Mouse (Mus musculus): ENCODE data around the gene Dnm3. TPM values are rescaled to one million over a fixed set of nuclear protein-coding genes. Genes with fewer than 3 reads are reported as not detected.

The Dnm3 gene
- polyA plus RNA-seq, 1 experiment from 2014 or later, result 47.8 TPM

GRCm38 (mm10) chr1:161990684-161991578 lies 486.9 kb downstream of the Dnm3 start:
- Histone ChIP-seq H3K4me2 (no peak overlapping the region), H3K27me3 (no peaks in the 10 kb centered on the region), H3K4me1 (replicated peaks) (peaks cover 5% of the 10 kb centered on the region), H3K9me3 (no peaks in the 10 kb centered on the region), H3K36me3 (no peaks in the 10 kb centered on the region), H3K4me3 (no peak overlapping the region), H3K27ac (no peak overlapping the region), H3K9ac (no peak overlapping the region)
- no peak for ATAC-seq (ENCODE audit: low FRiP score)
- 60% methylated on average over 10 of the region's 10 CpGs for WGBS

- Histone ChIP-seq H3K9ac (no peak overlapping the region), H3K4me2 (no peak overlapping the region), H3K9me3 (no peaks in the 10 kb centered on the region), H3K27ac (no peak overlapping the region), H3K27me3 (no peaks in the 10 kb centered on the region), H3K36me3 (no peaks in the 10 kb centered on the region), H3K4me3 (no peak overlapping the region), H3K4me1 (replicated peaks) (no peaks in the 10 kb centered on the region)
- WGBS, result 42% methylated on average over 4 of the region's 4 CpGs
- no peak for ATAC-seq (ENCODE audit: low FRiP score)
Measured at GRCm38 (mm10) chr1:161983979-161984566, 493.8 kb downstream of the Dnm3 start.

GRCm38 (mm10) chr1:161983451-161983850 lies 494.4 kb downstream of the Dnm3 start:
- Histone ChIP-seq H3K9me3 (no peaks in the 10 kb centered on the region), H3K4me1 (replicated peaks) (no peaks in the 10 kb centered on the region), H3K27me3 (no peaks in the 10 kb centered on the region), H3K36me3 (no peaks in the 10 kb centered on the region), H3K4me2 (no peak overlapping the region), H3K27ac (no peak overlapping the region), H3K4me3 (no peak overlapping the region), H3K9ac (no peak overlapping the region)
- WGBS, result 67% methylated on average over 6 of the region's 6 CpGs
- ATAC-seq (ENCODE audit: low FRiP score), result no peak

GRCm38 (mm10) chr1:161980626-161981298 lies 497.1 kb downstream of the Dnm3 start:
- peaks cover 6% of the 10 kb centered on the region; the same call in 1 of the 2 replicates for H3K4me1 ChIP-seq (replicated peaks)
- no peak for ATAC-seq (ENCODE audit: low FRiP score)
- no peak overlapping the region for H3K27ac ChIP-seq
- no peaks in the 10 kb centered on the region for H3K36me3 ChIP-seq
- 86% methylated on average over 9 of the region's 9 CpGs for WGBS
- H3K9me3 ChIP-seq, result no peaks in the 10 kb centered on the region
- no peaks in the 10 kb centered on the region for H3K27me3 ChIP-seq
- H3K9ac ChIP-seq, result no peak overlapping the region
- H3K4me3 ChIP-seq, result no peak overlapping the region
- H3K4me2 ChIP-seq, result no peak overlapping the region

- ATAC-seq (ENCODE audit: low FRiP score), result no peak
- Histone ChIP-seq H3K4me1 (replicated peaks) (peaks cover 6% of the 10 kb centered on the region; the same call in 1 of the 2 replicates), H3K9me3 (no peaks in the 10 kb centered on the region), H3K36me3 (no peaks in the 10 kb centered on the region), H3K27me3 (no peaks in the 10 kb centered on the region), H3K4me2 (no peak overlapping the region), H3K4me3 (no peak overlapping the region), H3K27ac (no peak overlapping the region), H3K9ac (no peak overlapping the region)
- 88% methylated on average over 2 of the region's 2 CpGs for WGBS
Measured at GRCm38 (mm10) chr1:161980046-161980445, 497.8 kb downstream of the Dnm3 start.

GRCm38 (mm10) chr1:161979536-161979935 lies 498.3 kb downstream of the Dnm3 start, which contains the start of gene 4930558K02Rik:
4930558K02Rik (minus strand) TSS chr1:161979636.
- Histone ChIP-seq H3K4me2 (no peak within 1 kb of the TSS), H3K4me1 (replicated peaks) (peaks cover 6% of the 10 kb centered on the region; the same call in 1 of the 2 replicates), H3K27ac (no peak within 1 kb of the TSS), H3K4me3 (no peak within 1 kb of the TSS), H3K9ac (no peak within 1 kb of the TSS), H3K9me3 (no peaks in the 10 kb centered on the region), H3K27me3 (no peaks in the 10 kb centered on the region), H3K36me3 (no peaks in the 10 kb centered on the region)
- no peak for ATAC-seq (ENCODE audit: low FRiP score)
- WGBS, result 75% methylated on average over 1 of the region's 1 CpGs

GRCm38 (mm10) chr1:161978173-161978700 lies 499.6 kb downstream of the Dnm3 start:
- no peak overlapping the region for H3K27ac ChIP-seq
- no peaks in the 10 kb centered on the region for H3K27me3 ChIP-seq
- no peak overlapping the region for H3K4me2 ChIP-seq
- H3K36me3 ChIP-seq, result no peaks in the 10 kb centered on the region
- H3K4me3 ChIP-seq, result no peak overlapping the region
- peaks cover 6% of the 10 kb centered on the region; the same call in 1 of the 2 replicates for H3K4me1 ChIP-seq (replicated peaks)
- WGBS, result 90% methylated on average over 5 of the region's 5 CpGs
- H3K9ac ChIP-seq, result no peak overlapping the region
- no peaks in the 10 kb centered on the region for H3K9me3 ChIP-seq
- ATAC-seq (ENCODE audit: low FRiP score), result no peak

GRCm38 (mm10) chr1:161977331-161977730 lies 500.5 kb downstream of the Dnm3 start:
- no peaks in the 10 kb centered on the region for H3K9me3 ChIP-seq
- H3K27ac ChIP-seq, result no peak overlapping the region
- no peaks in the 10 kb centered on the region for H3K36me3 ChIP-seq
- H3K9ac ChIP-seq, result no peak overlapping the region
- 67% methylated on average over 4 of the region's 4 CpGs for WGBS
- no peak overlapping the region for H3K4me2 ChIP-seq
- H3K4me3 ChIP-seq, result no peak overlapping the region
- peaks cover 6% of the 10 kb centered on the region; the same call in 1 of the 2 replicates for H3K4me1 ChIP-seq (replicated peaks)
- no peak for ATAC-seq (ENCODE audit: low FRiP score)
- no peaks in the 10 kb centered on the region for H3K27me3 ChIP-seq

GRCm38 (mm10) chr1:161976255-161977182 lies 501.3 kb downstream of the Dnm3 start:
- Histone ChIP-seq H3K4me2 (no peak overlapping the region), H3K36me3 (no peaks in the 10 kb centered on the region), H3K4me3 (no peak overlapping the region), H3K9me3 (no peaks in the 10 kb centered on the region), H3K4me1 (replicated peaks) (peaks cover 6% of the 10 kb centered on the region; the same call in 1 of the 2 replicates), H3K27ac (no peak overlapping the region; the same call in 1 of the 2 replicates), H3K9ac (0 out of 2 replicates have a peak overlapping the region, but pooled peaks have one; percentile 24), H3K27me3 (no peaks in the 10 kb centered on the region)
- WGBS, result 54% methylated on average over 16 of the region's 16 CpGs
- peak; percentile 43; the same call in 1 of the 2 replicates for ATAC-seq (ENCODE audit: low FRiP score)

GRCm38 (mm10) chr1:161972233-161972632 lies 505.6 kb downstream of the Dnm3 start:
- Histone ChIP-seq H3K9me3 (no peaks in the 10 kb centered on the region), H3K27ac (no peak overlapping the region), H3K4me3 (no peak overlapping the region), H3K4me1 (replicated peaks) (peaks cover 22% of the 10 kb centered on the region), H3K27me3 (no peaks in the 10 kb centered on the region), H3K4me2 (no peak overlapping the region), H3K36me3 (peaks cover 5% of the 10 kb centered on the region; the same call in 1 of the 2 replicates), H3K9ac (no peak overlapping the region)
- WGBS, result 92% methylated on average over 8 of the region's 8 CpGs
- no peak for ATAC-seq (ENCODE audit: low FRiP score)

GRCm38 (mm10) chr1:161970874-161971273 lies 507.0 kb downstream of the Dnm3 start:
- Histone ChIP-seq H3K27me3 (no peaks in the 10 kb centered on the region), H3K9ac (no peak overlapping the region), H3K27ac (no peak overlapping the region), H3K4me2 (no peak overlapping the region), H3K36me3 (peaks cover 5% of the 10 kb centered on the region; the same call in 1 of the 2 replicates), H3K4me3 (no peak overlapping the region), H3K9me3 (no peaks in the 10 kb centered on the region), H3K4me1 (replicated peaks) (peaks cover 16% of the 10 kb centered on the region)
- no peak for ATAC-seq (ENCODE audit: low FRiP score)
- WGBS, result 98% methylated on average over 9 of the region's 9 CpGs
